Mouse (Mus musculus) frontal cortex, postnatal 14 days (tissue): ENCODE results near the gene Rbp4.

Experiments
- DNase-seq, 2 experiments: peaks; one replicate each; pipeline ENCODE4 v3.0.0; 2022; ENCODE audit warnings: low spot score in 2 of 2

Rbp4 gene

GRCm38 (mm10) chr19:38089358-38089757 is 35.7 kb downstream of the Rbp4 start:
- no peak for DNase-seq

- peak; percentile 13 to 21 for DNase-seq
Measured at GRCm38 (mm10) chr19:38086948-38087551, 38.0 kb downstream of the Rbp4 start.

- DNase-seq: no peak
Measured at GRCm38 (mm10) chr19:38085841-38086240, 39.2 kb downstream of the Rbp4 start.

GRCm38 (mm10) chr19:38082931-38083525 is 42.1 kb downstream of the Rbp4 start:
- no peak for DNase-seq

GRCm38 (mm10) chr19:38081361-38081760 is 43.7 kb downstream of the Rbp4 start:
- DNase-seq: no peak

- DNase-seq: no peak
Measured at GRCm38 (mm10) chr19:38077851-38078540, 47.1 kb downstream of the Rbp4 start.

GRCm38 (mm10) chr19:38076251-38076650 is 48.8 kb downstream of the Rbp4 start:
- no peak for DNase-seq

GRCm38 (mm10) chr19:38075051-38075450 is 50.0 kb downstream of the Rbp4 start:
- no peak for DNase-seq

GRCm38 (mm10) chr19:38073226-38073625 is 51.9 kb downstream of the Rbp4 start:
- DNase-seq: no peak
